Mouse (Mus musculus): ENCODE data around the gene Etv5.

GRCm38 (mm10) chr16:22431773-22432172 lies 7.7 kb downstream of the Etv5 start:
- no peak for TF ChIP-seq EP300 (IDR thresholded peaks at IDR 0.05; ENCODE audit: low read depth)
- no peak for TF ChIP-seq CTCF (IDR thresholded peaks at IDR 0.05; ENCODE audit: low read depth)
